Mouse (Mus musculus): ENCODE data around the gene Olfr727. TPM values are rescaled to one million over a fixed set of nuclear protein-coding genes. Genes with fewer than 3 reads are reported as not detected.

Olfr727 gene
- polyA plus RNA-seq (2017; shearing (Covaris generic)): not detected

GRCm38 (mm10) chr14:50122886-50123285 is at the start of gene Olfr727:
Olfr727 (plus strand) TSS chr14:50123186.

DNA sequence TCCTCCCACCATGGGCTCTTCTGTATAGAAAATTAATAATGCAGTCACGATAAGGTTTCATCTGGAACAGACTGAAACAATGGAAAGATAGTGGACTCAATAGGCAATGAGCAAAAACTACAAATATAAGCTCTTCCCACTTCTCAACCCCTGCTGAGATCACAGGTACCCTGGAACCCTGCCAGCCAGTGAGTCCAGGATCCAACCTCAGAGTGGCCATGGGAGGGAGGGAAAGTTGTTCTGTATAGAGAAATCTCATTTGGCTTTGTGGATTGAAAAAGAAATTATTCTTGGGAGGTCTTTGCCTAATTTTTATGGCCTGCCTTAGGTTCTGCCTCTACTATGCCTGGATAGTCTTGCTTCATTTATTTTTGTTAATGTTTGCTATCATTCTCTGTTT is 32.1 kb upstream of the Olfr727 start, which contains the start of gene Olfr726:
Olfr726 (minus strand) TSS at position 101 of the 400 bp plus-strand sequence.

DNA sequence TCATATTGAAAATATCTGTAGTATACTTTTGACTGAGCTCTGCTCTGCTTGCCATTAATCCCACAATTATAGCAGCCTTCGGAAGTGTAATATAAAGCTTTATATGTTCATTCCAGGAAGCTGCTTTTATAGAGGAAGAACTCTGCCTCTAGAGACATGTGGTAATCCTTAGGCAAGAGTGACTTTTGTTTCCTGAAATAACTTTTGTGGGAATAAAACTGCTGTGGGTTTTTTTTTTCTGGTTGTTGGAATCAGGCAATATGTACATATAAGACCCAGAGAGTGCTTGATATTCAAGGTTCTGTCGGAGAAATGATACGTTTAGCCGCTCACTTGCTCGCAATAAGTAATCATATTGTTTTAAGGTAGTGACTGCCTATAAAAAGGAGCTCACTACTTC is 19.6 kb downstream of the Olfr727 start, which contains the start of gene Olfr728:
Olfr728 (minus strand) TSS at position 101 of the 400 bp plus-strand sequence.

GRCm38 (mm10) chr14:50152810-50153209 is 29.8 kb downstream of the Olfr727 start, which contains the start of gene Olfr729:
Olfr729 (minus strand) TSS chr14:50152910.

Other genes starting within 250 kb of the Olfr727 start
- not detected for gene Olfr722, start 221.2 kb upstream of the Olfr727 start, polyA plus RNA-seq (2017; shearing (Covaris generic))
- gene Olfr723, start 191.4 kb upstream of the Olfr727 start, polyA plus RNA-seq (2017; shearing (Covaris generic)): not detected
- gene Olfr724, start 159.9 kb upstream of the Olfr727 start, polyA plus RNA-seq (2017; shearing (Covaris generic)): not detected
- not detected for gene Olfr725, start 82.8 kb upstream of the Olfr727 start, polyA plus RNA-seq (2017; shearing (Covaris generic))
- gene Olfr726, start 32.2 kb upstream of the Olfr727 start, polyA plus RNA-seq (2017; shearing (Covaris generic)): not detected
- 0.04 TPM for gene Olfr728, start 19.5 kb downstream of the Olfr727 start, polyA plus RNA-seq (2017; shearing (Covaris generic))
- 0.12 TPM for gene Olfr729, start 29.7 kb downstream of the Olfr727 start, polyA plus RNA-seq (2017; shearing (Covaris generic))
- not detected for gene Olfr730, start 65.0 kb downstream of the Olfr727 start, polyA plus RNA-seq (2017; shearing (Covaris generic))
- 0.05 TPM for gene Olfr731, start 118.7 kb downstream of the Olfr727 start, polyA plus RNA-seq (2017; shearing (Covaris generic))
- not detected for gene Olfr732, start 161.0 kb downstream of the Olfr727 start, polyA plus RNA-seq (2017; shearing (Covaris generic))
- gene Olfr733, start 178.3 kb downstream of the Olfr727 start, polyA plus RNA-seq (2017; shearing (Covaris generic)): 0.06 TPM
- gene Olfr734, start 203.6 kb downstream of the Olfr727 start, polyA plus RNA-seq (2017; shearing (Covaris generic)): not detected
- not detected for gene Olfr735, start 225.7 kb downstream of the Olfr727 start, polyA plus RNA-seq (2017; shearing (Covaris generic))
- gene Tlr11, start 234.7 kb downstream of the Olfr727 start, polyA plus RNA-seq (2017; shearing (Covaris generic)): not detected